Mouse (Mus musculus) kidney, postnatal 0 days (tissue): ENCODE measurements at regions not wholly inside any gene's neighbourhood (a gene's known extent, or its start where the extent isn't known, plus 50 kb on each side); places are given as distances from the start of the nearest gene placed in this dataset.

ENCODE experiments used
- ATAC-seq: fragments of 200-750 bp; cut with Nextera tagmentation; replicated peaks from 2 replicates; pipeline ENCODE4 v1.8.0; 2017; ENCODE audit warnings: low read depth, moderate number of reproducible peaks, moderate TSS enrichment, moderate library complexity; ENCODE audit not compliant: low FRiP score
- DNase-seq: peaks from one replicate; pipeline ENCODE4 v3.0.0-alpha.2; 2016; ENCODE audit warnings: low spot score
- H3K27ac ChIP-seq: fragments of 300-500 bp; sonication (generic); 2 replicates; pipeline ENCODE4 v1.5.1; 2014; ENCODE audit warnings: mild to moderate bottlenecking
- H3K27me3 ChIP-seq: fragments of 300-500 bp; sonication (generic); 2 replicates; pipeline ENCODE4 v1.6.1; 2014; ENCODE audit warnings: low read length, mixed read lengths; ENCODE audit not compliant: insufficient read depth
- H3K36me3 ChIP-seq: fragments of 300-500 bp; sonication (generic); 2 replicates; pipeline ENCODE4 v1.6.1; 2014; ENCODE audit warnings: low read length, mixed read lengths; ENCODE audit not compliant: insufficient read depth
- H3K4me1 ChIP-seq: fragments of 300-500 bp; sonication (generic); replicated peaks from 2 replicates; pipeline ENCODE4 v1.6.1; 2014; ENCODE audit warnings: antibody characterized with exemption, low read length, mixed read lengths; ENCODE audit not compliant: insufficient read depth
- H3K4me2 ChIP-seq: fragments of 300-500 bp; sonication (generic); 2 replicates; pipeline ENCODE4 v1.6.1; 2014; ENCODE audit warnings: mild to moderate bottlenecking, low read length, moderate library complexity, mixed read lengths
- H3K4me3 ChIP-seq: fragments of 300-500 bp; sonication (generic); replicated peaks from 2 replicates; pipeline ENCODE4 v1.5.1; 2014; ENCODE audit warnings: low read depth, low read length
- H3K9ac ChIP-seq: fragments of 300-500 bp; sonication (generic); 2 replicates; pipeline ENCODE4 v1.6.1; 2014; ENCODE audit warnings: low read depth, low read length
- H3K9me3 ChIP-seq: fragments of 300-500 bp; sonication (generic); replicated peaks from 2 replicates; pipeline ENCODE4 v1.6.1; 2016; ENCODE audit warnings: low read length, inconsistent platforms, mixed read lengths
- CTCF ChIP-seq: IDR thresholded peaks from 2 replicates; pipeline ENCODE4 v1.5.1; 2016; ENCODE audit warnings: antibody characterized with exemption, low read depth, mild to moderate bottlenecking, moderate library complexity
- WGBS: fragments of 180-500 bp; shearing (Covaris S2); extraction: QIAGEN DNeasy Blood & Tissue Kit; methylation state at CpG from one replicate; pipeline ENCODE4 v1.1.7; 2014; 5-methylcytosine and 5-hydroxymethylcytosine counted together

DNA sequence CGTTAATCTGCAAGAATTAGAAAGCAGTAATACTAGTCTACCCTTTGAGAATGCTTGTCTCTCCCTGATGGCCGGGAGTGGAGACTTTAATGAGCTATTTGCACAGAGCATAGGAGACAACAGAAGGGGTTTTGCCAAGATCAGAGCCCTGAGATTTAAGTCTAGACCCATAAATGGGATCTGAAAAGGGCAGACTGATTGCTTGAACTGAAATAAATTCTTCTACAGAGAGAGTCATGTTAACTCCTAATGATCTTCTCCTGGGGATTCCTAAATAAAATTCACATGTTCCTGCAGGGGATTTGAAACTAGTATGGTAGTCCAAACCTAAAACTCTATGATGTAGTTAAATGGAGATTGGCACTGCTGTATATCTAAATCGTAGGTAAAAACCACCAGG is 1082.9 kb upstream of the Pcdh20 start:
- Histone ChIP-seq H3K36me3 (no peaks in the 10 kb centered on the region), H3K4me3 (no peak overlapping the region), H3K9ac (no peak overlapping the region), H3K4me2 (no peak overlapping the region), H3K27me3 (no peaks in the 10 kb centered on the region), H3K4me1 (no peaks in the 10 kb centered on the region), H3K27ac (no peak overlapping the region), H3K9me3 (no peaks in the 10 kb centered on the region)
- WGBS = 61% methylated on average over 3 of the region's 3 CpGs
- ATAC-seq = no peak
- no peak for DNase-seq
- TF ChIP-seq CTCF = no peak
